8 mouse cellular contexts compared by ENCODE assay signal in genomic region chr11:103362054-103362432, GRCm38 (mm10). TPM values are rescaled to one million over a fixed set of nuclear protein-coding genes. Genes with fewer than 3 reads are reported as not detected.
DNase-seq lines count a peak whose midpoint lies in the region; ATAC-seq and TF ChIP-seq lines count a peak whose summit lies in the region.

No protein-coding gene starts in this region.

- H3K27me3 ChIP-seq in kidney, embryonic 15.5 days = peaks cover 36% of the 10 kb centered on the region
- H3K27me3 ChIP-seq in embryonic facial prominence, embryonic 15.5 days = peaks cover 52% of the 10 kb centered on the region
- H3K27me3 ChIP-seq in intestine, postnatal 0 days (replicated peaks; ENCODE audit: control insufficient read depth, insufficient read depth, low read length) = peaks cover 3% of the 10 kb centered on the region; the same call in 1 of the 2 replicates

- peak overlapping the region; percentile 73 for H3K4me2 ChIP-seq in kidney, embryonic 15.5 days
- H3K4me2 ChIP-seq in embryonic facial prominence, embryonic 15.5 days (replicated peaks) = peak overlapping the region; percentile 86
- peak overlapping the region; percentile 91 for H3K4me2 ChIP-seq in intestine, postnatal 0 days (replicated peaks; ENCODE audit: low read depth)

- H3K9me3 ChIP-seq in kidney, embryonic 15.5 days (replicated peaks) = no peaks in the 10 kb centered on the region
- H3K9me3 ChIP-seq in embryonic facial prominence, embryonic 15.5 days (replicated peaks) = no peaks in the 10 kb centered on the region
- H3K9me3 ChIP-seq in intestine, postnatal 0 days (ENCODE audit: control insufficient read depth) = no peaks in the 10 kb centered on the region

- H3K27ac ChIP-seq in kidney, embryonic 15.5 days = peak overlapping the region; percentile 80
- H3K27ac ChIP-seq in embryonic facial prominence, embryonic 15.5 days (replicated peaks) = peak overlapping the region; percentile 83
- H3K27ac ChIP-seq in intestine, postnatal 0 days (ENCODE audit: low read depth, low read length) = no peak overlapping the region

- H3K9ac ChIP-seq in kidney, embryonic 15.5 days = peak overlapping the region; percentile 47
- 0 out of 2 replicates have a peak overlapping the region, but pooled peaks have one; percentile 51 for H3K9ac ChIP-seq in embryonic facial prominence, embryonic 15.5 days
- H3K9ac ChIP-seq in intestine, postnatal 0 days (ENCODE audit: low read depth, low read length) = peak overlapping the region; percentile 54; the same call in 1 of the 2 replicates

- H3K36me3 ChIP-seq in kidney, embryonic 15.5 days = 0 out of 2 replicates have a peak, but pooled peaks cover 3% of the 10 kb centered on the region
- peaks cover 13% of the 10 kb centered on the region; the same call in 1 of the 2 replicates for H3K36me3 ChIP-seq in embryonic facial prominence, embryonic 15.5 days
- peaks cover 5% of the 10 kb centered on the region; the same call in 1 of the 2 replicates for H3K36me3 ChIP-seq in intestine, postnatal 0 days (ENCODE audit: control insufficient read depth, insufficient read depth)

- WGBS in kidney, embryonic 15.5 days = 3% methylated on average over 13 of the region's 13 CpGs
- WGBS in embryonic facial prominence, embryonic 15.5 days = 6% methylated on average over 13 of the region's 13 CpGs
- WGBS in intestine, postnatal 0 days = 6% methylated on average over 13 of the region's 13 CpGs

- peaks cover 82% of the 10 kb centered on the region for H3K4me1 ChIP-seq in kidney, embryonic 15.5 days
- peaks cover 50% of the 10 kb centered on the region for H3K4me1 ChIP-seq in embryonic facial prominence, embryonic 15.5 days
- H3K4me1 ChIP-seq in intestine, postnatal 0 days (replicated peaks; ENCODE audit: control insufficient read depth, insufficient read depth, low read length) = peaks cover 22% of the 10 kb centered on the region; the same call in 1 of the 2 replicates

- DNase-seq in kidney, adult 9 months = no peak
- peak; percentile 78 for DNase-seq in lung, postnatal 36 days
- DNase-seq in testis, postnatal 14 days (ENCODE audit: low spot score) = peak; percentile 62
- DNase-seq in ovary, postnatal 10 days (ENCODE audit: low spot score) = no peak
- no peak for DNase-seq in adrenal gland, adult 8-10 months

- TF ChIP-seq CTCF in intestine, postnatal 0 days (IDR thresholded peaks at IDR 0.05; ENCODE audit: low read depth) = no peak

- peak overlapping the region; percentile 47 for H3K4me3 ChIP-seq in kidney, embryonic 15.5 days (replicated peaks)
- peak overlapping the region; percentile 54 for H3K4me3 ChIP-seq in embryonic facial prominence, embryonic 15.5 days (replicated peaks)
- peak overlapping the region; percentile 49 for H3K4me3 ChIP-seq in intestine, postnatal 0 days (ENCODE audit: low read depth, low read length)

- ATAC-seq in kidney, embryonic 15.5 days (replicated peaks; ENCODE audit: low FRiP score) = peak; percentile 18; the same call in 1 of the 2 replicates
- no peak for ATAC-seq in embryonic facial prominence, embryonic 15.5 days (ENCODE audit: insufficient number of reproducible peaks, low FRiP score, low TSS enrichment, low read depth)
- ATAC-seq in intestine, postnatal 0 days = peak; percentile 9; the same call in 1 of the 2 replicates

RNA-seq across cellular contexts. Expression of gene Arhgap27, which starts 1.4 kb away (rescaled TPM):
- 15.8 and 17.2 TPM in 2 replicates for polyA plus RNA-seq in kidney, embryonic 15.5 days (2015; fragmentation: Nextera tagmentation; extraction: Ambion mirVana)
- polyA plus RNA-seq in embryonic facial prominence, embryonic 15.5 days (2015; fragmentation: Nextera tagmentation; extraction: Ambion mirVana) = 12.3 and 12.4 TPM in 2 replicates
- 16.9 and 18.7 TPM in 2 replicates for polyA plus RNA-seq in intestine, postnatal 0 days (2015; fragmentation: Nextera tagmentation; extraction: Ambion mirVana)
- 10 to 100 TPM; 11.9 to 22.2 (median 15.9) TPM for total RNA-seq in adrenal gland, adult 8-10 months (2022)

RNA-seq across cellular contexts. Expression of gene Plekhm1, which starts 50.4 kb away (rescaled TPM):
- polyA plus RNA-seq in kidney, embryonic 15.5 days (2015; fragmentation: Nextera tagmentation; extraction: Ambion mirVana) = 7.4 and 8.2 TPM in 2 replicates
- 8.2 and 9.2 TPM in 2 replicates for polyA plus RNA-seq in embryonic facial prominence, embryonic 15.5 days (2015; fragmentation: Nextera tagmentation; extraction: Ambion mirVana)
- 4.7 and 5.2 TPM in 2 replicates for polyA plus RNA-seq in intestine, postnatal 0 days (2015; fragmentation: Nextera tagmentation; extraction: Ambion mirVana)
- total RNA-seq in adrenal gland, adult 8-10 months (2022) = 10 to 100 TPM; 21.9 to 27.6 (median 26.0) TPM

Comparison
In these comparisons a context has a peak if more than half of its experiments do, and no peak if none do; other contexts are left out.
1. DNase-seq: peak in lung, postnatal 36 days (single experiment) and testis, postnatal 14 days (single experiment); none in kidney, adult 9 months (single experiment), ovary, postnatal 10 days (single experiment) and adrenal gland, adult 8-10 months (single experiment).
2. Peak in every context shown above with its lines, with median percentiles within 50 percentile points of each other: H3K4me2 ChIP-seq, H3K4me3 ChIP-seq and H3K9ac ChIP-seq.